Mouse (Mus musculus): ENCODE data around the gene Tfcp2. TPM values are rescaled to one million over a fixed set of nuclear protein-coding genes. Genes with fewer than 3 reads are reported as not detected.
"Not testable (repeated sequence)": the region's sequence is repeated elsewhere in the genome, so short reads cannot be mapped to it uniquely, and the experiment has no call there.

The Tfcp2 gene
- polyA plus RNA-seq, 1 experiment: 3.4 TPM

DNA sequence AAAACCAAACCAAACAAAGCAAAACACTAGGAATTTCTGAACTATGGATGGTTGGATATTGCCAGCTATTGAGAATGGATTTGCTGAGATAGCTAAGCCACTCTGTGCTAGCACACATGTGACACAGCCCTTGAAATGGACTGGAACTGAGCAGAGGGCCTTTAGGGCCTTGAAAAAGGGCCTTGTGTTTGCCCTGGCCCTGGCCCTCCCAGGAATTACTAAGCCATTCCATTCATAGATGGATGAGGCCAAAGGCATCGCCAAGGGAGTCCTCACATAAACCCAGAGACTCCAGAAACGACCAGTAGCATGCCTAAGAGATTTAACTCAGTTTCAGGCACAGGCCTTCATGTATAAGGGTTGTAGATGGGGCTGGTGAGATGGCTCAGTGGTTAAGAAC, 14.7 kb upstream of the Tfcp2 start:
- WGBS: 63% methylated on average over 2 of the region's 2 CpGs
- DNase-seq (ENCODE audit: low read depth, low spot score): no peak

DNA sequence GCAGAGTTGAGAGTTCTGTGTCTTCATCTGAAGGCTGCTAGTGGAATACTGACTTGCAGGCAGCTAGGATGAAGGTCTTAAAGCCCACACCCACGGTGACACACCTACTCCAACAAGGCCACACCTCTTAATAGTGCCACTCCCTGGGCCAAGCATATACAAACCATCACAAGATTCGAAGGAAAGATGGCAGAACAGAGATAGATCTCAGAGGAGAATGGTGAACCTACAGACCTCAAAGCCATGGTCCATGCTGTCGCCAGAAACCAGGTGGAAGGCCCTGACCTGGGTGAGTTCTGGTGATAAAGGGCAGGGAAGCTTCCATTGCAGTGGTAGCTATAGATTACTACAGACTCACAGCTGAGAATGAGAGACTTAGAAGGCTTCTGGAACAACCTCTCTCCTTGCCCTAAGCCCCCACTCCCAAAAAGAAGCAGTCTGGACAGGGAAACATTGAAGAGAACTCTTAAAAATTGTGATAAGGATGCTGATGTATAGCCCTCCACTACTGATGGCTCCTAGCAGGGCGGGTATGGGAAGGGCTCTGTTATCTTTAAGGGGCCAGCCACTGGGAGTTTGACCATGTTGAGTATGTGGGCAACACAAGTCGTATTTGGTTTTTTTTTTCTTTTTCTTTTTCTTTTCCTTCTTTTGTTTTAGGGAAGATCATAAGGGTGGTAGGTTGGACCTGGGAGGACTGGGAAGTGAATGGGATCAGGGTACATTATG, 6.1 kb upstream of the Tfcp2 start:
- no peak for DNase-seq (ENCODE audit: low read depth, low spot score)
- WGBS: 61% methylated on average over 5 of the region's 5 CpGs

DNA sequence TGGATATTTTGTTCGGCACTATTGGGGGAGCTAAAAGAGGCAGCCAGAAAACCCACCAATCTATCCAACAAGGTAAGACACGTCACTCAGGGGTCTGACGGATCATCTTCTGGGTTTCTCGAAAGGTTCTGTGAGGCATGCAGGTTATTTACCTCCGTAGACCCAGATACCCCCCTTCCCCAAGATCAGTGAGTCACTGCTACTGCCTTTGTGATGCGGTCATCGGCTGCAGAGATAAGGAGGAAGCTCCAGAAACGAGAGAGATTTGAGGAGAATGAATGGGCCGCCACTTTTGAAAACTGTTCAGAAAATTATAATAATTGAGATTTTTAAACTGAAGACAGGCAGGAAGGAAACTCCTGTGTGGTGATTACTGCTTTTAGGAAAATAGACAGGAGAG, 4.6 kb upstream of the Tfcp2 start:
- 81% methylated on average over 9 of the region's 9 CpGs for WGBS
- DNase-seq (ENCODE audit: low read depth, low spot score): no peak

DNA sequence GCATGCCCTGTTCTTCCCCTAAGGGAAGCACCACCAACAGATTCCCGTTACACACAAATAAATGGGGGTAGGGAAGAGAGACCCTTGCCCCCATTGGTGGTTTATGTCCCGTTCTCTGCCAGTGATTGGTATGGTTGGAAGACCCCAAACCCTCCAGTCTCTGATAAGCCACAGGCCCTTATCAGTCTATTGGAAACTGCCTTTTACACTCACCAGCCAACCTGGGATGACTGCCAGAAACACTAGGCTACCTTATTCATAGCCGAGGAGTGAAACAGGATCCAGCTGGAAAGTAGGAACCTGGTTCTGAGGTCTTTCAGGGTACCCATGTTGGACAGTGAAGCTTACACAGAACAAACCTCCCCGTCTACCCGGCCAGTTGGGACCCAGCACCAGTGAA, 4.2 kb upstream of the Tfcp2 start:
- DNase-seq (ENCODE audit: low read depth, low spot score): no peak
- WGBS: 77% methylated on average over 5 of the region's 5 CpGs

DNA sequence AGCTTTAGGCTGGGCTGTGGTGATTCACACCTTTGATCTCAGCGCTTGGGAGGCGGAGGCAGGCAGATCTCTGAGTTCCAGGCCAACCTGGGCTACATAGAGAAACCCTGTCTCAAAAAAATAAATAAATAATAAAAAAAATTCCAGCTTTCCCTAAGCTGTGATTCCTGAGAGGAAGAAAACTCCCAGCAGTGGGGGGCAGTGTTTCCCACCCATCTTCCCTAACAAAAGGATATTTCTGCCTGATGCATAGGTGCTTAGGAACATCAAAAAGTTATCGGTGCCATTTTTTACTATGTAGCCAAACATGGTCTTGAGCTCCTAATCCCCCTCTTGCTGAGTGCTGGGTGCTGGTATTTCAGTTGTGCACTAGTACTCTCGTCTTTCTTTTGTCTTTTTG, 1.5 kb downstream of the Tfcp2 start:
- WGBS: 90% methylated on average over 4 of the region's 4 CpGs
- DNase-seq (ENCODE audit: low read depth, low spot score): no peak

GRCm38 (mm10) chr15:100543651-100544030, 8.2 kb downstream of the Tfcp2 start:
- 97% methylated on average over 14 of the region's 14 CpGs for WGBS
- not testable (repeated sequence) for DNase-seq (ENCODE audit: low read depth, low spot score)

GRCm38 (mm10) chr15:100542876-100543650, 8.7 kb downstream of the Tfcp2 start:
- not testable (repeated sequence) for DNase-seq (ENCODE audit: low read depth, low spot score)
- 97% methylated on average over 28 of the region's 28 CpGs for WGBS

GRCm38 (mm10) chr15:100541426-100541825, 10.4 kb downstream of the Tfcp2 start:
- WGBS: 79% methylated on average over 4 of the region's 4 CpGs
- DNase-seq (ENCODE audit: low read depth, low spot score): no peak

DNA sequence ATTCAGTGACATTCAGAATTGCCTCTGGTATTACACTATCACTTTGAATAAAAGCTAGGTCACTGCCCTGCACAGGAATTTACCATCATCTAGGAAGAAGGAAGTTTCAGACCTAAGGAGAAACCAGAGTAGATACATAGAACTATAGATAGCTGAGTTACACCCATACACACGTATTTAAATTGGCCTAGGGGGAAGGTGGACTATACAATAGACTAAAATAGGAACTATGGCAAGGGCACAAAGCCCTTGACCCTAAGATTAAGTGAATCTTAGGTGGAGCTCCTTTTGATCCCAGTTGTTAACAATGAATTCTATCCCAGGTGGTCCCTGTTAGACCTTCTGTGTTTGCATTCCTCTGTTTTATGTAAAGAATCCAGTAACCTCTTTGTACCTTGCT, 10.8 kb downstream of the Tfcp2 start:
- WGBS: 31% methylated on average over 1 of the region's 1 CpGs
- not testable (repeated sequence) for DNase-seq (ENCODE audit: low read depth, low spot score)

DNA sequence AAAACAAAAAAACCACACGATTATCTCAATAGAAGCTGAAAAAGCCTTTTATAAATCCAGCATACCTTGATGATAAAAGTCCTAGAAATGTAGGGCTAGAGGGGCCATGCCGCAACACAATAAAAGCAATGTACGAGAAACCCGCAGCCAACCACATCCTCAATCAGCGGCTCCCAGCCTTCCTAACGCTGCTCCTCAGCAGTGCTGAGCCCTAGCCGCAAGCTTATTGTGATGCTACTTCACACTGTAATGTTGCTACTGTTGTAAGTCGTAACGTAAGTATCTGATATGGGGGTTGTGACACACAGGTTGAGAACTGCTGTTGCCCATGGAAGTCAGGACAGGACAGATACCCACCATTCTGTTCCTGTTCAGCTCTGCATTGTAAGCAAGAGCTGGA, 12.4 kb downstream of the Tfcp2 start:
- 89% methylated on average over 9 of the region's 9 CpGs for WGBS
- DNase-seq (ENCODE audit: low read depth, low spot score): no peak

DNA sequence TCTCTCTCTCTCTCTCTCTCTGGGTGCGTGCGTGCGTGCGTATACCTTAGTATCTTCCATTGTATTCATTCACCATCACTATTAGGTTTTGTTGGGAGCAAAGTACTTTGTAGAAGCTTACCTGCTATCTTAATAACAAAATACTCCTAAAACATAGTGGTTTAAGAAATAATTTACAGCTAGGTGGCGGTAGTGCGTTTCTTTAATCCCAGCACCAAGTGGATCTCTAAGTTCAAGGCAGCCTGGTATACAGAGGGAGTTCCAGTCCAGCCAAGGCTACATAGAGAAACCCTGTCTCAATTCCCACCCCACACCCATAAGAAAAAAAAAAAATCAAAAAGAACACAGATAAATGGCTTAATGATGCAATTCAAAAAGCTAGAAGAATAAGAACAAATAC, 13.9 kb downstream of the Tfcp2 start:
- DNase-seq (ENCODE audit: low read depth, low spot score): peak; percentile 43
- WGBS: 84% methylated on average over 6 of the region's 6 CpGs

GRCm38 (mm10) chr15:100527900-100528299, 23.9 kb downstream of the Tfcp2 start:
- WGBS: 77% methylated on average over 5 of the region's 5 CpGs
- no peak for DNase-seq (ENCODE audit: low read depth, low spot score)

DNA sequence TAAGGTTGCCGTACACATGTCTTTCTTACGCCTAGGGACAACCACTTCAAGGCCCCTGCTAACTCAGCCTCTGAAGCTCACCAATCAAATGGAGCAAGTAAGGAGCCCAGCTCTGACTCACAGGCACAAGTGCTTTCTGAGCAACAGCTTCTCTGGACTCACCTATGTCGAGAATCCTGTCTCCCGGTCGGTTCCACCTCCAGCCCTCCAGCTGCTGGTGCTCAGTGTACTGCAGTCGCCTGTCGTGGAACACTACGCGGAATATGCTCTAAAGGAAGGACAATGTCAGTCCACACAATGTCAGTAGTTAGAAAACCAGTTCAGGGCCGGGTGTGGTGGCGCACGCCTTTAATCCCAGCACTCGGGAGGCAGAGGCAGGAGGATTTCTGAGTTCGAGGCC, 26.4 kb downstream of the Tfcp2 start:
- WGBS: 95% methylated on average over 14 of the region's 14 CpGs
- DNase-seq (ENCODE audit: low read depth, low spot score): no peak

- WGBS: 93% methylated on average over 14 of the region's 14 CpGs
- no peak for DNase-seq (ENCODE audit: low read depth, low spot score)
These were observed 31.5 kb downstream of the Tfcp2 start for GRCm38 (mm10) chr15:100520306-100520705.

GRCm38 (mm10) chr15:100515121-100515520, 36.7 kb downstream of the Tfcp2 start:
- no peak for DNase-seq (ENCODE audit: low read depth, low spot score)
- 87% methylated on average over 2 of the region's 2 CpGs for WGBS

GRCm38 (mm10) chr15:100513387-100513786, 38.4 kb downstream of the Tfcp2 start:
- WGBS: 89% methylated on average over 4 of the region's 4 CpGs
- DNase-seq (ENCODE audit: low read depth, low spot score): no peak

DNA sequence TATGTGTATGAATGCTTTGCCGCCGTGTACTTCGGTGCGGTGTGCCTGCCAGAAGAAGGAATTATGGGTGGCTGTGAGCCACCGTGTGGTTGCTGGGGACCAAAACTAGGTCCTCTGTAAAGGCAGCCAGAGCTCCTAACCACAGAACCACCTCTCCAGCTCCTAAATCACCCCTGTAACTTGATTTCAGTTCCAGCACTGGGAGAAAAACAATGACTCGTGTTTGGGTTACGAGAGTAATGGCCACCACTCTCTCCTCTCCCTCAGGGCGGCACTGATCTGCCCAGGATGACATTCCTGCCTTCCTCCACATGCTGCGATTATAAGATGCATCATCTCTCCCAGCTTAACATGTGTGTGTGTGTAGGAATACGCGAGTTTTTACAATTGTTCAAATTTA, 41.7 kb downstream of the Tfcp2 start:
- DNase-seq (ENCODE audit: low read depth, low spot score): no peak
- WGBS: 93% methylated on average over 11 of the region's 11 CpGs

DNA sequence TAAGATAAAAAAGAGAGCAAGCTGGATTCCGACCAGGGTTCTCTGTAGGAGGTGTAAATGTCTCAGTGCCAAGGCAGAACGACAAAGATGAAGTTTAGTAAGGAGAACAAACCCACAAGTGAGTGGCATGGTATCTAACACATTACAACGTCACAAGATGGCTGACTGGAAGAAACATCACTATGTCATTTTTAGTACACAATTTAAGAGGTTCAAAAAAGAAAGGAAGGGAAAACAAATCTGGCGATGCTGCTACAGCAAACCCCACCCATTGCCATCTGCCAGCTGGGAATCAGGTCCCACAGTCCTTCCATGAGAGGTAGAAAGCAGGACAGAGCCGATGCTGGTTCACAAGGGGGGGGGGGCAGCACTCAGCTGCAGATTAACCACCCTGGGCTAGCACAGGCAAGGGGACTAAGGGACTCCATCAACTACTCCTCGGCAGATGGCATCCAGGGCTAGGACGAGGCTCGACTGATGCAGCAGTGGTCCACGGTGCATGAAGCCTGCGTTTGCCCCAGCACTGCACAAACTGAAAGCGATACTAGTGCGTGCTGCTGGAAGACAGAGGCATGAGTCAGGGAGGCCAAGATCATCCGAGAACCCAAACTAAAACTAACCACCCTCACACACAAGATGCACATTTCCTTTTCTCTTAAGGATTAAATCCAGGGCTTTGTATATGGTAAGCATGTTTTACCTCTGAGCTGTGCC, 43.2 kb downstream of the Tfcp2 start:
- DNase-seq (ENCODE audit: low read depth, low spot score): no peak
- 85% methylated on average over 13 of the region's 13 CpGs for WGBS

- WGBS: 67% methylated on average over 8 of the region's 8 CpGs
- not testable (repeated sequence) for DNase-seq (ENCODE audit: low read depth, low spot score)
These were observed 52.3 kb downstream of the Tfcp2 start for GRCm38 (mm10) chr15:100499506-100499905.

- under 1% methylated on average over 40 of the region's 40 CpGs for WGBS
- DNase-seq (ENCODE audit: low read depth, low spot score): peak; percentile 33
These were observed 56.7 kb downstream of the Tfcp2 start, which contains the start of gene Csrnp2 for GRCm38 (mm10) chr15:100495102-100495501. Csrnp2 (minus strand) TSS chr15:100495488.
